Mouse (Mus musculus): ENCODE measurements around the gene Coq4. TPM values are rescaled to one million over a fixed set of nuclear protein-coding genes. Genes with fewer than 3 reads are reported as not detected.

Coq4 gene
- 5.1 TPM for polyA plus RNA-seq (2015; fragmentation: Illumina TruSeq; extraction: RNeasy Lipid Tissue Mini Kit (QIAGEN cat#74804); ENCODE audit: insufficient read depth, low read depth, low replicate concordance)

DNA sequence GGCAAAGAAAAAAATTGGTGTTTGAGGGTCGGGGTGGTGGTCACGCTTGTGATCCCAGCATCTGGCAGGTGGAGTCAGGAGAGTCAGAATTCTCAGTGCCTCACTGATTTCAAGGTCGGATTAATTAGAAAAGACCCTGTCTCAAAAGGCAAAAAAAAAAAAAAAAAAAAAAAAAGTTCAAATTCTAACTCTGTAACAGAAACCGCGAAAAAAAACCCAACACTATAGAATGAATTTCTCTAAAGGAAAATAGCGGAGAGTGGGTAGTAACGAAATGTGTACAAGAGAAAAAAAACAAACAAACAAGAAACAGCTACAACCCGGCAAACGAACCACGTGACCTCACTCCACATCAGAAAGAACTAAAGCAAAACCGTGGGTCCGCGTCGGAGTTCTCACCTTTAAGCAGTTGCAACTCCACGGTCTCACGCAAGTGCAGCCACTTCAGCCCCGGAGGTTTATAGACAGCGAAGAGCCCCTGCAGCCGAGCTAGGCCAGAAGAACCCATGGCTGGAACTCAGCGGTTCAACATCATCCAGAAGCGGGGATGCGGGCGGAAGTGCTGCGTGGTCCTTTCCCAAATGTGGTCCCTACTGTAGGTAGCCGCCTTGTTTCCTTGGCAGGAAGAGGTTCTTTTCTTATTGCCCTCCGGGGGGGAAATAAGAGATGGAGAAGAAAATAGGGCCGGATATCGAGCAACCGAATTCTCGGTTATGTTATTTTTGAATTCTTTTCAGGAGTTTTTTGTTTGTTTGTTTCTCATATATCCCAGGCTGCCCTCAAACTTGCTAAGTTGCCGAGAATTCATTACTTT is at the start of gene Coq4:
Gene Coq4, plus strand, starts transcription at position 390 of the 814 bp plus-strand sequence.

DNA sequence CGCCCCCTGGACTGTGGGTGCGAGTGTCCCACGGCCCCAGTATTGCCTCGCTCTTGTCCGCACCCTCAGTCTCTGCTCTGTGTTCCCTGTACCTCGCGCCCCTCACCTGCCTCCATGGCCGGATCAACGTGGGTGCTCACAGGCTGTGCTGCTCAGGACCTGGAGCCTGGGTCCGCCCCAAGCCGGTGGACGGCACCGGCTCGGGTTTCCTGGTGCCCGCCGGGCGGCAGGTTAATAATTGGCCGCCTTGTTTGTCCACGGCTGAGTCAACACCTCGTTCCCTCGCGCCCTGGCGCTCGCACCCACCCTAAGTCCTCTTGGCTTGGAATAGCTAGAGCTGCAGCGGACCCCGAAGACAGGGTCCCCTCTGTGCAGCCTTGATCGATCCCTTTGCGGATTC is 35.8 kb upstream of the Coq4 start, which contains the start of gene Gm13420:
Gene Gm13420, minus strand, starts transcription at position 189 of the 400 bp plus-strand sequence.

DNA sequence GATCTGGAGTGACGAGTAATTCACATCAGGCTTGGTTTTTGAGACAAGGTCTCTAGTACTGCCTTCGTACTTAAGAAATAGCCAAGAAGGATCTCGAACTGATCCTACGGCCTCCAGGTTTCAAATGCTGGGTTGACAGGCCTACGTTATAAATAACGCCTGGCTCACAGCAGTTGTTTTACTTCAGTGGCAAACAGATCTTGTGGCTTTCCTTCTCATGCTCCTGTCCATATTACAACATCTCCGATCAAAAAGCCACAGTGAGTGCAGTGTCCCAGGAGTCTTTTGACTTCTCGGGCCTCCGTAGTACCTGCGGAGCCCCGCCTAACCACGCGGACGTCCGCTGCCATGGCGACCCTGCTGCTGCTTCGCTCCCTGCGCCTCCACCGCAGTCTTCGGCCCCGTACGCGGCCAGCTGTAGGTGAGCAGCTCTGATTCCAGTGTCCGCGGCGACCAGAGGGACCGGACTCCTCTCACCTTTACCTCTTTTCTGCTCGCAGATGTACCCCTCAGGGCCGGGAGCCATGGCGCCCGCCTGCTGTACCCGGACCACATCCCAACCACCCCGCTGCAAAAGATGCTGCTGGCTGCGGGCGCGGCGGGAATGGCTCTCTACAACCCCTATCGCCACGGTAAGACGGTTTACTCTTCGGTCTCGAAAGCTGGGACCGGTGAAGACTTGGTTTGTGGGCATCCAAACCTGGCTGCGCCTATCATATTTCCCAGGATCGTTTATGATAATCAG is 816 bp downstream of the Coq4 start, which contains the start of gene Trub2:
Gene Trub2, minus strand, starts transcription at position 566 of the 745 bp plus-strand sequence.

DNA sequence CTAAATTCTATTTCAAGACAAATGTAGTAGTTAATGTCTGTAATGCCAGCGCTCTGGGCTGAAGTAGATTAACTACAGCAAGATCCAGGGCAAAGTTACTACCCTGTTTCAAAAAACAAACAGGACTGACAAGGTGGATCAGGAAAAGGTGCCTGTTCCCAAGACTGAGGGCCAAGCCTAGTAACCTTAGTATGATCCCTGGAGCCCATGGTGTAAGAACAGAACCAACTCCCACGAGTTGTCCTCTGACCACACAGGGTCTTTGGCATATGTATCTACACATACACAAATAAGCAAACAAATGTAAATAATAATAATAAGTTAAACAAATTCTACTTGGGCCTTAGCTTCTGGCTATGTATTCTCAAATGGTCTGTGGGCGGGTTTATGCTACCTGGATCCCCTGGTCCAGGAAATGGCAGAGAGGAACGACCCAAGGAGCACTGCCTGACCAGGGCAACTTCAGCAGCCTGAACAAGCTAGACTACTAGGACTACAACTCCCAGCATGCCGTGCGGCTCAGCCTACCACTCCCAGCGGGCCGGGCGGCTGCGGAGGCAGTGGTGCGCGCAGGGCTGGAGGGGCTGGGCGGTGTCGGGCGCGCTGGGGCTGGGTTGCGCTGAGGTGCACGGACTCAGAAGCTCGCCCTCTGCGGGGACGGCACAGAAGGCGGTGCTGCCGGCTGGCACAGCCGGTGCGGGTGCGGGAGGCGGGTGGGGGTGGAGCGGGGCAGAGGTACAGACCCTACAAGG is 15.0 kb downstream of the Coq4 start, which contains the start of gene Slc27a4:
Gene Slc27a4, plus strand, starts transcription at position 560 of the 752 bp plus-strand sequence.

DNA sequence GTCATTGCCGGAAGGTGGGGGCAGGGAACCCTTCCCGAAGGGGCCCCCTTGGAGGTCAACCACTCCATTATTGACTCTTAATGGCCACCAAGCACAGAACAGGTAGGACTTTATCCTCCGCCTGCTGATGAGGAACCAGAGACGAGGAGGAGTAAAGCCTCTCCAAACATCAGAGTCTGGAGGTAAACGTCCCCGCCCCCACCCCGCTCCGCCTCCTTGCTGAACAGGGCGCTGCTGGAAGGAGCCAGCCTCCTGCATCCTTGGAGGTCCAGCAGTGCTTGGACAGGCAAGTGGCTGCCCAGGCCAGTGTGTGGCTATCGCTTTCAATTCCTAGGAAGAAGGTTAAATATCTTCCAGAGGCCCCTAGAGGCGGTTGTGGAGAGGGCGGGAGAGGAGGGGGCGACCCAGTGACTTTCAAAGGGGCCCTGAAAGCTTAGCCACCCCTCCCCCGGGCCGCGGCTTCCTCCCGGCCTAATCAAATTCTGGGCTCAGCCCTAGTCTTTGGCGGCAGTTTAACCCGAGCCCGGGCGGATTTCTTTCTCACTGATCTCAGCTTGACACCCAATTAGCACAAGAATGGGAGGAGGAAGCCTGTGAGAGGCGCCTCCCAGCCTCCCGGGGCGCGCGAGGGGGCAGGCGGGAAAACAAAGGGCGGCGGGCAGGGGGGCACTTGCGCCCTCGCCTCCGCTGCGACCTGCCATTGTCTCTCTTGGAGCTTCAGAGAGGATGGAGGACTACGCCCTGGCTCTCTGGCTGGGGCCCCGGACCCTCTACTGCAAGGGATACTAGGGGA is 32.9 kb downstream of the Coq4 start, which contains the start of gene Urm1:
Gene Urm1, plus strand, starts transcription at position 51 of the 793 bp plus-strand sequence.

Other genes starting within 250 kb of the Coq4 start
- gene Rapgef1, start 167.8 kb upstream of the Coq4 start, polyA plus RNA-seq (2015; fragmentation: Illumina TruSeq; extraction: RNeasy Lipid Tissue Mini Kit (QIAGEN cat#74804); ENCODE audit: insufficient read depth, low read depth, low replicate concordance) = 12.4 TPM
- gene Gm13420, start 35.8 kb upstream of the Coq4 start, polyA plus RNA-seq (2015; fragmentation: Illumina TruSeq; extraction: RNeasy Lipid Tissue Mini Kit (QIAGEN cat#74804); ENCODE audit: insufficient read depth, low read depth, low replicate concordance) = 3.2 TPM
- gene Gm13547, start 28.2 kb upstream of the Coq4 start, polyA plus RNA-seq (2015; fragmentation: Illumina TruSeq; extraction: RNeasy Lipid Tissue Mini Kit (QIAGEN cat#74804); ENCODE audit: insufficient read depth, low read depth, low replicate concordance) = not detected
- gene Trub2, start 1.0 kb downstream of the Coq4 start, polyA plus RNA-seq (2015; fragmentation: Illumina TruSeq; extraction: RNeasy Lipid Tissue Mini Kit (QIAGEN cat#74804); ENCODE audit: insufficient read depth, low read depth, low replicate concordance) = 4.9 TPM
- 7.8 TPM for gene Slc27a4, start 15.1 kb downstream of the Coq4 start, polyA plus RNA-seq (2015; fragmentation: Illumina TruSeq; extraction: RNeasy Lipid Tissue Mini Kit (QIAGEN cat#74804); ENCODE audit: insufficient read depth, low read depth, low replicate concordance)
- gene Urm1, start 32.6 kb downstream of the Coq4 start, polyA plus RNA-seq (2015; fragmentation: Illumina TruSeq; extraction: RNeasy Lipid Tissue Mini Kit (QIAGEN cat#74804); ENCODE audit: insufficient read depth, low read depth, low replicate concordance) = 4.5 TPM
- gene Cercam, start 81.7 kb downstream of the Coq4 start, polyA plus RNA-seq (2015; fragmentation: Illumina TruSeq; extraction: RNeasy Lipid Tissue Mini Kit (QIAGEN cat#74804); ENCODE audit: insufficient read depth, low read depth, low replicate concordance) = 2.3 TPM
- 15.8 TPM for gene Odf2, start 101.7 kb downstream of the Coq4 start, polyA plus RNA-seq (2015; fragmentation: Illumina TruSeq; extraction: RNeasy Lipid Tissue Mini Kit (QIAGEN cat#74804); ENCODE audit: insufficient read depth, low read depth, low replicate concordance)
- 8.2 TPM for gene Gle1, start 147.9 kb downstream of the Coq4 start, polyA plus RNA-seq (2015; fragmentation: Illumina TruSeq; extraction: RNeasy Lipid Tissue Mini Kit (QIAGEN cat#74804); ENCODE audit: insufficient read depth, low read depth, low replicate concordance)
- gene Sptan1, start 178.1 kb downstream of the Coq4 start, polyA plus RNA-seq (2015; fragmentation: Illumina TruSeq; extraction: RNeasy Lipid Tissue Mini Kit (QIAGEN cat#74804); ENCODE audit: insufficient read depth, low read depth, low replicate concordance) = 85.5 TPM

Data from pancreas, adult 10 weeks (tissue).